Mouse (Mus musculus): ENCODE measurements at regions not wholly inside any gene's neighbourhood (a gene's known extent, or its start where the extent isn't known, plus 50 kb on each side); places are given as distances from the start of the nearest gene placed in this dataset.

GRCm38 (mm10) chr1:137750894-137751293, 424.6 kb downstream of the Ptprc start:
- 91% methylated on average over 5 of the region's 5 CpGs for WGBS
- H3K27ac ChIP-seq (ENCODE audit: insufficient read depth, low read length) = no peak overlapping the region
- no peak for DNase-seq (ENCODE audit: low read depth in 1 of 2, low spot score in 2 of 2)

DNA sequence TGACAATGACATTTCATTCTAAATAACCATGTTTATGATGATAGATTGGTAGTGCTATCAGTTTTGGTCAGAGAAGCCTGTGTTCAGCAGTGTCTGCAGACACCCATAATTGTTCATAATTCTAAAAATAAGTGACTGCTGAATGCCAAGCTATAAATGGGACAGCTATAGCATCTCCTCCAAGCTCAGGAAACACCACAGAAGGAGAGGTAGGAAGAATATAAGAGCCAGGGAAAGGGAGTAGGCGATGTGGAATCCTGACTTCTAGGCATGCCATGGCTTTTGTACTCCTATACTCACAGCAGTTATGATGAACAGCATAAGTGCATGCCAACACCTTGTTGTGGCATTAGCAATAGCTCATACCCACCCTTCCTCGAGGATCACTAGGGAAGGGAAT, 429.4 kb downstream of the Ptprc start:
- Histone ChIP-seq H3K4me1 (ENCODE audit: control insufficient read depth, insufficient read depth, insufficient read length) (no peaks in the 10 kb centered on the region), H3K4me3 (ENCODE audit: extremely low read depth, insufficient read depth, insufficient read length) (no peak overlapping the region), H3K27ac (ENCODE audit: insufficient read depth, low read length) (no peak overlapping the region), H3K27me3 (ENCODE audit: control insufficient read depth, insufficient read depth, low read length) (no peaks in the 10 kb centered on the region), H3K36me3 (ENCODE audit: control insufficient read depth, insufficient read depth, low read length) (no peaks in the 10 kb centered on the region)
- TF ChIP-seq CTCF (IDR thresholded peaks at IDR 0.05; ENCODE audit: extremely low read depth, insufficient read depth, insufficient read length, insufficient replicate concordance) (no peak), POLR2A (IDR thresholded peaks at IDR 0.05; ENCODE audit: low read depth, low read length) (no peak)
- no peak for DNase-seq (ENCODE audit: low read depth in 1 of 2, low spot score in 2 of 2)
- 86% methylated on average over 2 of the region's 2 CpGs for WGBS

More at GRCm38 (mm10) chr1:137750894-137751293, 424.6 kb downstream of the Ptprc start:
- Histone ChIP-seq H3K36me3 (ENCODE audit: control insufficient read depth, insufficient read depth, low read length) (no peaks in the 10 kb centered on the region), H3K27me3 (ENCODE audit: control insufficient read depth, insufficient read depth, low read length) (no peaks in the 10 kb centered on the region), H3K4me1 (ENCODE audit: control insufficient read depth, insufficient read depth, insufficient read length) (no peaks in the 10 kb centered on the region), H3K4me3 (ENCODE audit: extremely low read depth, insufficient read depth, insufficient read length) (no peak overlapping the region)
- no peak for TF ChIP-seq CTCF (IDR thresholded peaks at IDR 0.05; ENCODE audit: extremely low read depth, insufficient read depth, insufficient read length, insufficient replicate concordance)
- TF ChIP-seq POLR2A (IDR thresholded peaks at IDR 0.05; ENCODE audit: low read depth, low read length) = no peak

- Histone ChIP-seq H3K4me3 (ENCODE audit: extremely low read depth, insufficient read depth, insufficient read length) (no peak overlapping the region), H3K36me3 (ENCODE audit: control insufficient read depth, insufficient read depth, low read length) (no peaks in the 10 kb centered on the region), H3K27me3 (ENCODE audit: control insufficient read depth, insufficient read depth, low read length) (no peaks in the 10 kb centered on the region), H3K4me1 (ENCODE audit: control insufficient read depth, insufficient read depth, insufficient read length) (peaks cover 2% of the 10 kb centered on the region; the same call in 1 of the 2 replicates), H3K27ac (ENCODE audit: insufficient read depth, low read length) (no peak overlapping the region)
- 6% methylated on average over 1 of the region's 1 CpGs for WGBS
- no peak for DNase-seq (ENCODE audit: low read depth in 1 of 2, low spot score in 2 of 2)
- TF ChIP-seq CTCF (IDR thresholded peaks at IDR 0.05; ENCODE audit: extremely low read depth, insufficient read depth, insufficient read length, insufficient replicate concordance) (no peak), POLR2A (IDR thresholded peaks at IDR 0.05; ENCODE audit: low read depth, low read length) (no peak)
Measured at GRCm38 (mm10) chr1:137738157-137738851, 437.2 kb downstream of the Ptprc start.

- H3K27me3 ChIP-seq (ENCODE audit: control insufficient read depth, insufficient read depth, low read length) = no peaks in the 10 kb centered on the region
- H3K27ac ChIP-seq (ENCODE audit: insufficient read depth, low read length) = no peak overlapping the region
- no peaks in the 10 kb centered on the region for H3K36me3 ChIP-seq (ENCODE audit: control insufficient read depth, insufficient read depth, low read length)
- DNase-seq (ENCODE audit: low read depth in 1 of 2, low spot score in 2 of 2) = no peak
- TF ChIP-seq CTCF (IDR thresholded peaks at IDR 0.05; ENCODE audit: extremely low read depth, insufficient read depth, insufficient read length, insufficient replicate concordance) (no peak), POLR2A (IDR thresholded peaks at IDR 0.05; ENCODE audit: low read depth, low read length) (no peak)
- WGBS = 86% methylated on average over 3 of the region's 3 CpGs
- no peaks in the 10 kb centered on the region for H3K4me1 ChIP-seq (ENCODE audit: control insufficient read depth, insufficient read depth, insufficient read length)
- H3K4me3 ChIP-seq (ENCODE audit: extremely low read depth, insufficient read depth, insufficient read length) = no peak overlapping the region
Measured at GRCm38 (mm10) chr1:137703882-137704281, 471.6 kb downstream of the Ptprc start.

- H3K27ac ChIP-seq (ENCODE audit: insufficient read depth, low read length) = no peak overlapping the region
- no peak for DNase-seq (ENCODE audit: low read depth in 1 of 2, low spot score in 2 of 2)
- WGBS = 92% methylated on average over 4 of the region's 4 CpGs
- H3K27me3 ChIP-seq (ENCODE audit: control insufficient read depth, insufficient read depth, low read length) = no peaks in the 10 kb centered on the region
- H3K36me3 ChIP-seq (ENCODE audit: control insufficient read depth, insufficient read depth, low read length) = no peaks in the 10 kb centered on the region
- no peaks in the 10 kb centered on the region for H3K4me1 ChIP-seq (ENCODE audit: control insufficient read depth, insufficient read depth, insufficient read length)
- H3K4me3 ChIP-seq (ENCODE audit: extremely low read depth, insufficient read depth, insufficient read length) = no peak overlapping the region
- TF ChIP-seq CTCF (IDR thresholded peaks at IDR 0.05; ENCODE audit: extremely low read depth, insufficient read depth, insufficient read length, insufficient replicate concordance) = no peak
- TF ChIP-seq POLR2A (IDR thresholded peaks at IDR 0.05; ENCODE audit: low read depth, low read length) = no peak
Measured at GRCm38 (mm10) chr1:137698876-137699275, 476.6 kb downstream of the Ptprc start.

GRCm38 (mm10) chr1:137697289-137697688, 478.2 kb downstream of the Ptprc start:
- H3K4me3 ChIP-seq (ENCODE audit: extremely low read depth, insufficient read depth, insufficient read length) = no peak overlapping the region
- DNase-seq (ENCODE audit: low read depth in 1 of 2, low spot score in 2 of 2) = no peak
- no peak overlapping the region for H3K27ac ChIP-seq (ENCODE audit: insufficient read depth, low read length)
- H3K27me3 ChIP-seq (ENCODE audit: control insufficient read depth, insufficient read depth, low read length) = no peaks in the 10 kb centered on the region
- H3K4me1 ChIP-seq (ENCODE audit: control insufficient read depth, insufficient read depth, insufficient read length) = no peaks in the 10 kb centered on the region
- TF ChIP-seq POLR2A (IDR thresholded peaks at IDR 0.05; ENCODE audit: low read depth, low read length) (no peak), CTCF (IDR thresholded peaks at IDR 0.05; ENCODE audit: extremely low read depth, insufficient read depth, insufficient read length, insufficient replicate concordance) (no peak)
- 83% methylated on average over 5 of the region's 5 CpGs for WGBS
- no peaks in the 10 kb centered on the region for H3K36me3 ChIP-seq (ENCODE audit: control insufficient read depth, insufficient read depth, low read length)

DNA sequence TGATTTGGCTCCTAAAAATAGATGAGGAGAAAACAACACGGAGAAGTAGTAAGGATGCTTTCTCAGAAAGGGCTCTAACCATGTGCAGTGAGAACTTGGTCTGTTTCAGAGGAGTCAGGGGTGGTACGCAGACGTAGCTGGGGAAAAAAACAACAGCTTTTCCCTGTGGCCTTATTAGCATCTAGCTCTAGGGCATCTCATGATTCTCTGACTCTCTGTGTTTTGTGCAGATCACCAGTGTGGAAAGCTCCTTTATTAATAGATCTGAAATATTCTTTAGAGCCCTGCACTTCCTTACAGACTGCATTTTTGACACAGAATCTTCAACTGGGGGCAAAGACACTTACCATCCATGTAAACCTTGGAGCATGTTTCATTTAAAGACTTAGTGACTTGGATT, 478.7 kb downstream of the Ptprc start:
- TF ChIP-seq POLR2A (IDR thresholded peaks at IDR 0.05; ENCODE audit: low read depth, low read length) (no peak), CTCF (IDR thresholded peaks at IDR 0.05; ENCODE audit: extremely low read depth, insufficient read depth, insufficient read length, insufficient replicate concordance) (no peak)
- DNase-seq (ENCODE audit: low read depth in 1 of 2, low spot score in 2 of 2) = no peak
- Histone ChIP-seq H3K4me1 (ENCODE audit: control insufficient read depth, insufficient read depth, insufficient read length) (no peaks in the 10 kb centered on the region), H3K4me3 (ENCODE audit: extremely low read depth, insufficient read depth, insufficient read length) (no peak overlapping the region), H3K27me3 (ENCODE audit: control insufficient read depth, insufficient read depth, low read length) (no peaks in the 10 kb centered on the region), H3K36me3 (ENCODE audit: control insufficient read depth, insufficient read depth, low read length) (no peaks in the 10 kb centered on the region), H3K27ac (ENCODE audit: insufficient read depth, low read length) (no peak overlapping the region)
- 85% methylated on average over 3 of the region's 3 CpGs for WGBS

Measured in spleen, adult 2 months (tissue).